Mouse (Mus musculus): ENCODE data around the gene Tmem200a. TPM values are rescaled to one million over a fixed set of nuclear protein-coding genes. Genes with fewer than 3 reads are reported as not detected.

The Tmem200a gene
- polyA plus RNA-seq, 1 experiment from 2014 or later, result 20.4 TPM

GRCm38 (mm10) chr10:25958762-25959753 lies 119.8 kb downstream of the Tmem200a start:
- ATAC-seq (replicated peaks), result no peak
- Histone ChIP-seq H3K4me1 (no peaks in the 10 kb centered on the region), H3K4me2 (replicated peaks) (no peak overlapping the region), H3K4me3 (no peak overlapping the region), H3K27me3 (no peaks in the 10 kb centered on the region), H3K36me3 (no peaks in the 10 kb centered on the region), H3K9ac (replicated peaks) (no peak overlapping the region), H3K9me3 (no peaks in the 10 kb centered on the region), H3K27ac (replicated peaks) (no peak overlapping the region)
- 34% methylated on average over 3 of the region's 3 CpGs for WGBS

- Histone ChIP-seq H3K9me3 (no peaks in the 10 kb centered on the region), H3K4me3 (no peak overlapping the region), H3K9ac (replicated peaks) (no peak overlapping the region), H3K4me2 (replicated peaks) (no peak overlapping the region), H3K27me3 (no peaks in the 10 kb centered on the region), H3K27ac (replicated peaks) (no peak overlapping the region), H3K36me3 (no peaks in the 10 kb centered on the region), H3K4me1 (no peaks in the 10 kb centered on the region)
- ATAC-seq (replicated peaks), result no peak
- WGBS, result 35% methylated on average over 3 of the region's 3 CpGs
Observed at GRCm38 (mm10) chr10:25954641-25955228, 124.1 kb downstream of the Tmem200a start.

- Histone ChIP-seq H3K27me3 (no peaks in the 10 kb centered on the region), H3K36me3 (no peaks in the 10 kb centered on the region), H3K4me1 (no peaks in the 10 kb centered on the region), H3K9ac (replicated peaks) (no peak overlapping the region), H3K4me3 (no peak overlapping the region), H3K9me3 (no peaks in the 10 kb centered on the region), H3K27ac (replicated peaks) (no peak overlapping the region), H3K4me2 (replicated peaks) (no peak overlapping the region)
- 68% methylated on average over 7 of the region's 7 CpGs for WGBS
- no peak for ATAC-seq (replicated peaks)
Observed at GRCm38 (mm10) chr10:25952838-25953237, 126.0 kb downstream of the Tmem200a start.

- Histone ChIP-seq H3K4me1 (no peaks in the 10 kb centered on the region), H3K36me3 (no peaks in the 10 kb centered on the region), H3K9me3 (no peaks in the 10 kb centered on the region), H3K9ac (replicated peaks) (no peak overlapping the region), H3K27ac (replicated peaks) (no peak overlapping the region), H3K4me3 (no peak overlapping the region), H3K4me2 (replicated peaks) (no peak overlapping the region), H3K27me3 (no peaks in the 10 kb centered on the region)
- WGBS, result 86% methylated on average over 6 of the region's 6 CpGs
- no peak for ATAC-seq (replicated peaks)
Observed at GRCm38 (mm10) chr10:25952150-25952549, 126.7 kb downstream of the Tmem200a start.

GRCm38 (mm10) chr10:25945866-25946265 lies 133.0 kb downstream of the Tmem200a start:
- Histone ChIP-seq H3K4me1 (no peaks in the 10 kb centered on the region), H3K36me3 (no peaks in the 10 kb centered on the region), H3K27ac (replicated peaks) (no peak overlapping the region), H3K9ac (replicated peaks) (no peak overlapping the region), H3K4me2 (replicated peaks) (no peak overlapping the region), H3K27me3 (no peaks in the 10 kb centered on the region), H3K4me3 (no peak overlapping the region), H3K9me3 (no peaks in the 10 kb centered on the region)
- 75% methylated on average over 2 of the region's 2 CpGs for WGBS
- no peak for ATAC-seq (replicated peaks)

GRCm38 (mm10) chr10:25944641-25945040 lies 134.2 kb downstream of the Tmem200a start:
- no peak overlapping the region for H3K9ac ChIP-seq (replicated peaks)
- no peak overlapping the region for H3K4me3 ChIP-seq
- no peaks in the 10 kb centered on the region for H3K9me3 ChIP-seq
- H3K4me2 ChIP-seq (replicated peaks), result no peak overlapping the region
- no peaks in the 10 kb centered on the region for H3K36me3 ChIP-seq
- H3K27ac ChIP-seq (replicated peaks), result no peak overlapping the region
- no peak for ATAC-seq (replicated peaks)
- H3K27me3 ChIP-seq, result no peaks in the 10 kb centered on the region
- 18% methylated on average over 2 of the region's 2 CpGs for WGBS
- no peaks in the 10 kb centered on the region for H3K4me1 ChIP-seq

GRCm38 (mm10) chr10:25931796-25932195 lies 147.1 kb downstream of the Tmem200a start:
- no peak for ATAC-seq (replicated peaks)
- Histone ChIP-seq H3K9me3 (no peaks in the 10 kb centered on the region), H3K27me3 (no peaks in the 10 kb centered on the region), H3K27ac (replicated peaks) (no peak overlapping the region), H3K4me3 (no peak overlapping the region), H3K9ac (replicated peaks) (no peak overlapping the region), H3K4me1 (peaks cover 12% of the 10 kb centered on the region), H3K36me3 (no peaks in the 10 kb centered on the region), H3K4me2 (replicated peaks) (no peak overlapping the region)
- 87% methylated on average over 8 of the region's 8 CpGs for WGBS

GRCm38 (mm10) chr10:25929401-25930150 lies 149.3 kb downstream of the Tmem200a start:
- peaks cover 12% of the 10 kb centered on the region for H3K4me1 ChIP-seq
- H3K4me2 ChIP-seq (replicated peaks), result peak overlapping the region; percentile 36
- H3K27me3 ChIP-seq, result no peaks in the 10 kb centered on the region
- H3K9ac ChIP-seq (replicated peaks), result no peak overlapping the region; the same call in 1 of the 2 replicates
- H3K9me3 ChIP-seq, result no peaks in the 10 kb centered on the region
- peak; percentile 83 for ATAC-seq (replicated peaks)
- no peak overlapping the region for H3K4me3 ChIP-seq
- H3K36me3 ChIP-seq, result no peaks in the 10 kb centered on the region
- WGBS, result 2% methylated on average over 12 of the region's 12 CpGs
- H3K27ac ChIP-seq (replicated peaks), result peak overlapping the region; percentile 49; the same call in 1 of the 2 replicates

- peaks cover 12% of the 10 kb centered on the region for H3K4me1 ChIP-seq
- no peak overlapping the region for H3K9ac ChIP-seq (replicated peaks)
- no peak overlapping the region for H3K4me3 ChIP-seq
- no peaks in the 10 kb centered on the region for H3K27me3 ChIP-seq
- WGBS, result 20% methylated on average over 8 of the region's 8 CpGs
- no peaks in the 10 kb centered on the region for H3K36me3 ChIP-seq
- no peak overlapping the region for H3K4me2 ChIP-seq (replicated peaks)
- no peak overlapping the region for H3K27ac ChIP-seq (replicated peaks)
- peak; percentile 36 for ATAC-seq (replicated peaks)
- no peaks in the 10 kb centered on the region for H3K9me3 ChIP-seq
Observed at GRCm38 (mm10) chr10:25928861-25929368, 149.9 kb downstream of the Tmem200a start.

- WGBS, result 40% methylated on average over 3 of the region's 3 CpGs
- peak; percentile 3 for ATAC-seq (replicated peaks)
- Histone ChIP-seq H3K9ac (replicated peaks) (no peak overlapping the region), H3K4me2 (replicated peaks) (no peak overlapping the region), H3K4me3 (no peak overlapping the region), H3K9me3 (no peaks in the 10 kb centered on the region), H3K27me3 (no peaks in the 10 kb centered on the region), H3K4me1 (peaks cover 12% of the 10 kb centered on the region), H3K36me3 (no peaks in the 10 kb centered on the region), H3K27ac (replicated peaks) (no peak overlapping the region)
Observed at GRCm38 (mm10) chr10:25928448-25928786, 150.4 kb downstream of the Tmem200a start.

GRCm38 (mm10) chr10:25927553-25928447 lies 151.1 kb downstream of the Tmem200a start:
- no peaks in the 10 kb centered on the region for H3K9me3 ChIP-seq
- no peak overlapping the region for H3K9ac ChIP-seq (replicated peaks)
- ATAC-seq (replicated peaks), result no peak
- WGBS, result 47% methylated on average over 11 of the region's 11 CpGs
- H3K27me3 ChIP-seq, result no peaks in the 10 kb centered on the region
- H3K4me2 ChIP-seq (replicated peaks), result no peak overlapping the region
- no peaks in the 10 kb centered on the region for H3K36me3 ChIP-seq
- peaks cover 12% of the 10 kb centered on the region for H3K4me1 ChIP-seq
- H3K27ac ChIP-seq (replicated peaks), result no peak overlapping the region
- no peak overlapping the region for H3K4me3 ChIP-seq
